Comparison of ENCODE assay signal across 19 mouse cellular contexts in the genomic region with DNA sequence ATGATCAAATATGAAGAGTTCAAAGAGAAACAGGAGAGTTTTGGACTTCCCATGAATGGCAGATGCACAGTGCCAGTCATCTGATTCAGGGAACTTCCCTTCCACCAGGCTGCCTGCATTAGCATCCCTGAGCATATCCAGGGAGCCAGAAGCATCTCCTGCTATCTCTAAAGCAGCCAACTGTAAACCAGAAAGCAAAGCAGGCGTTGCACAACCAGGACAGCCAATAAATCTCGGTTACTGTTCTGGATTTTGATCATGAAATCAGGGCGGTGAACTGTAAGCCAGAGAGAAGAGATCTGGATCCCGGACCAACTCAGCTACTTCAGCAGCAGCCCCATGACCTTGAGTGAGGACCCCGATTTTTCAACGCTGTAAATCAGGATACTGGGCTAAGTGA.
DNase-seq lines count a peak whose midpoint lies in the region; ATAC-seq lines count a peak whose summit lies in the region.
"Had no signal": no experiment of that assay in that cellular context is flagged by ENCODE, and none has a peak within 500 bp of the region (broad histone marks: within the 10 kb centered on the region; RNA-seq: fewer than 3 reads in every experiment).

No protein-coding gene starts in this region.

- DNase-seq in adrenal gland, adult 2 months, result peak; percentile 35
- no peak for DNase-seq in adrenal gland, adult 18-20 months (ENCODE audit: low spot score in 2 of 2)
- DNase-seq in heart, adult 11 months, result no peak
- no peak for DNase-seq in kidney, adult 18-20 months
- peak; percentile 25 to 32 for DNase-seq in kidney, postnatal 4 days
- DNase-seq in T-cell, adult 2 months (ENCODE audit: low spot score), result no peak
- DNase-seq: cerebellum, adult 11 months; cerebellum, postnatal 10 days; layer of hippocampus, postnatal 36 days had no signal

- ATAC-seq in heart, embryonic 13.5 days (ENCODE audit: extremely low read depth, insufficient number of reproducible peaks, low FRiP score, low TSS enrichment), result no peak
- no peak for ATAC-seq in kidney, embryonic 16.5 days (ENCODE audit: low FRiP score, low TSS enrichment)
- ATAC-seq: activated CD4-positive, CD25-positive, alpha-beta regulatory T cell, adult 4 months; forebrain, embryonic 15.5 days; lung, postnatal 0 days; midbrain, embryonic 15.5 days; Patski had no signal

- no peaks in the 10 kb centered on the region for H3K9me3 ChIP-seq in heart, embryonic 13.5 days
- H3K9me3 ChIP-seq in kidney, embryonic 16.5 days (ENCODE audit: low read length), result no peaks in the 10 kb centered on the region
- H3K9me3 ChIP-seq: embryonic facial prominence, embryonic 12.5 days; forebrain, embryonic 15.5 days; midbrain, embryonic 15.5 days had no signal

- no peak overlapping the region for H3K4me3 ChIP-seq in heart, embryonic 13.5 days
- no peak overlapping the region for H3K4me3 ChIP-seq in kidney, embryonic 16.5 days (ENCODE audit: low read length)
- H3K4me3 ChIP-seq: embryonic facial prominence, embryonic 12.5 days; erythroblast, embryonic 14.5 days; forebrain, embryonic 15.5 days; midbrain, embryonic 15.5 days; myocyte had no signal

- no peak overlapping the region for H3K9ac ChIP-seq in heart, embryonic 13.5 days
- H3K9ac ChIP-seq in kidney, embryonic 16.5 days (replicated peaks; ENCODE audit: low read length), result no peak overlapping the region
- H3K9ac ChIP-seq: embryonic facial prominence, embryonic 12.5 days; forebrain, embryonic 15.5 days; midbrain, embryonic 15.5 days had no signal

- H3K27me3 ChIP-seq in heart, embryonic 13.5 days (replicated peaks), result no peaks in the 10 kb centered on the region
- H3K27me3 ChIP-seq in kidney, embryonic 16.5 days (ENCODE audit: insufficient read depth, low read length), result no peaks in the 10 kb centered on the region
- H3K27me3 ChIP-seq: embryonic facial prominence, embryonic 12.5 days; forebrain, embryonic 15.5 days; midbrain, embryonic 15.5 days; Patski had no signal

- peaks cover 46% of the 10 kb centered on the region for H3K4me1 ChIP-seq in heart, embryonic 13.5 days
- peaks cover 34% of the 10 kb centered on the region for H3K4me1 ChIP-seq in kidney, embryonic 16.5 days (ENCODE audit: insufficient read depth, low read length)
- H3K4me1 ChIP-seq: embryonic facial prominence, embryonic 12.5 days; midbrain, embryonic 15.5 days had no signal

- H3K4me2 ChIP-seq in heart, embryonic 13.5 days, result no peak overlapping the region
- H3K4me2 ChIP-seq in kidney, embryonic 16.5 days (replicated peaks; ENCODE audit: low read depth, low read length), result no peak overlapping the region
- H3K4me2 ChIP-seq: embryonic facial prominence, embryonic 12.5 days; forebrain, embryonic 15.5 days; midbrain, embryonic 15.5 days had no signal

- 0 out of 2 replicates have a peak overlapping the region, but pooled peaks have one; percentile 32 for H3K27ac ChIP-seq in heart, embryonic 13.5 days (replicated peaks)
- peak overlapping the region; percentile 54 for H3K27ac ChIP-seq in kidney, embryonic 16.5 days (ENCODE audit: low read length)
- H3K27ac ChIP-seq: embryonic facial prominence, embryonic 12.5 days; forebrain, embryonic 15.5 days; midbrain, embryonic 15.5 days had no signal

- peaks cover 15% of the 10 kb centered on the region; the same call in 1 of the 2 replicates for H3K36me3 ChIP-seq in heart, embryonic 13.5 days
- H3K36me3 ChIP-seq in kidney, embryonic 16.5 days (ENCODE audit: insufficient read depth, low read length), result no peaks in the 10 kb centered on the region
- H3K36me3 ChIP-seq: embryonic facial prominence, embryonic 12.5 days; forebrain, embryonic 15.5 days; midbrain, embryonic 15.5 days had no signal

- WGBS in heart, embryonic 13.5 days, result 61% methylated on average over 6 of the region's 6 CpGs
- 36% methylated on average over 6 of the region's 6 CpGs for WGBS in kidney, embryonic 16.5 days

Comparison
In these comparisons a context has a peak if more than half of its experiments do, and no peak if none do; other contexts are left out.
1. DNase-seq: peak in adrenal gland, adult 2 months (single experiment) and kidney, postnatal 4 days (2 of 2); none in adrenal gland, adult 18-20 months (0 of 2), heart, adult 11 months (single experiment), kidney, adult 18-20 months (single experiment) and T-cell, adult 2 months (single experiment).